Mouse (Mus musculus) megakaryocyte, embryonic 14.5 days (primary cell): ENCODE results near the gene Aox2.

ENCODE experiments used
- FLI1 ChIP-seq: IDR thresholded peaks from 2 replicates; pipeline ENCODE4 v1.6.1; 2012; ENCODE audit warnings: low read length, inconsistent platforms, mixed read lengths
- GATA1 ChIP-seq: IDR thresholded peaks from 3 replicates; pipeline ENCODE4 v1.6.1; 2012; ENCODE audit warnings: mixed read lengths, low read length, inconsistent platforms, borderline replicate concordance

- TF ChIP-seq GATA1 (no peak), FLI1 (no peak)
These were observed 39.7 kb upstream of the Aox2 start for GRCm38 (mm10) chr1:58238440-58238839.
